Mouse (Mus musculus) liver, embryonic 14.5 days (tissue): ENCODE data around the gene Prex1. TPM values are rescaled to one million over a fixed set of nuclear protein-coding genes. Genes with fewer than 3 reads are reported as not detected.

ENCODE experiments used
- ATAC-seq: fragments of 200-750 bp; cut with Nextera tagmentation; 2 replicates; pipeline ENCODE4 v1.8.0; 2017; ENCODE audit warnings: moderate number of reproducible peaks, mild to moderate bottlenecking, moderate library complexity; ENCODE audit not compliant: insufficient read depth
- DNase-seq, 3 experiments: peaks; one replicate each; pipeline ENCODE4 v3.0.0-alpha.2; 2012 to 2013; ENCODE audit warnings: low read depth in 3 of 3, low spot score in 3 of 3
- H3K27ac ChIP-seq: fragments of 300-500 bp; sonication (generic); 2 replicates; pipeline ENCODE4 v1.5.1; 2014; ENCODE audit warnings: moderate library complexity, mild to moderate bottlenecking, control low read depth, inconsistent platforms
- H3K27me3 ChIP-seq: fragments of 300-500 bp; sonication (generic); 2 replicates; pipeline ENCODE4 v1.6.1; 2014; ENCODE audit warnings: mild to moderate bottlenecking, low read length, moderate library complexity; ENCODE audit not compliant: control insufficient read depth, insufficient read depth
- H3K36me3 ChIP-seq: fragments of 300-500 bp; sonication (generic); replicated peaks from 2 replicates; pipeline ENCODE4 v1.6.1; 2014; ENCODE audit warnings: low read depth; ENCODE audit not compliant: control insufficient read depth, insufficient read depth
- H3K4me1 ChIP-seq, 2 experiments: fragments of 200-500 bp in 1 of 2; fragments of 300-500 bp in 1 of 2; sonication (generic) in 1 of 2; replicated peaks; 2 replicates each; pipeline ENCODE4 v1.6.1; 2012 to 2014; ENCODE audit warnings: antibody characterized with exemption in 1 of 2, inconsistent platforms in 1 of 2, low read length in 1 of 2; ENCODE audit not compliant: control insufficient read depth in 2 of 2, insufficient read depth in 2 of 2
- H3K4me2 ChIP-seq: fragments of 300-500 bp; sonication (generic); 2 replicates; pipeline ENCODE4 v1.6.1; 2014; ENCODE audit warnings: low read depth, mild to moderate bottlenecking, control low read depth, moderate library complexity
- H3K4me3 ChIP-seq, 2 experiments: fragments of 200-500 bp in 1 of 2; fragments of 300-500 bp in 1 of 2; sonication (generic) in 1 of 2; 2 replicates each; pipeline ENCODE4 v1.5.1; 2012 to 2014; ENCODE audit warnings: low read depth in 2 of 2, low read length in 2 of 2, mild to moderate bottlenecking in 2 of 2, control low read depth in 1 of 2, inconsistent platforms in 1 of 2, moderate library complexity in 1 of 2; ENCODE audit not compliant: insufficient read depth in 1 of 2
- H3K9ac ChIP-seq: fragments of 300-500 bp; sonication (generic); replicated peaks from 2 replicates; pipeline ENCODE4 v1.6.1; 2014; ENCODE audit warnings: mild to moderate bottlenecking, control low read depth, moderate library complexity
- H3K9me3 ChIP-seq: fragments of 300-500 bp; sonication (generic); 2 replicates; pipeline ENCODE4 v1.6.1; 2016; ENCODE audit warnings: low read length, mixed read lengths; ENCODE audit not compliant: control insufficient read depth
- CTCF ChIP-seq: IDR thresholded peaks from 2 replicates; pipeline ENCODE4 v1.5.1; 2016; ENCODE audit warnings: antibody characterized with exemption, low read depth, control low read depth
- EP300 ChIP-seq: IDR thresholded peaks from 2 replicates; pipeline ENCODE4 v1.6.1; 2016; ENCODE audit warnings: antibody characterized with exemption, low read depth
- WGBS: fragments of 180-500 bp; shearing (Covaris S2); extraction: QIAGEN DNeasy Blood & Tissue Kit; methylation state at CpG from one replicate; pipeline ENCODE4 v1.1.7; 2014; ENCODE audit not compliant: insufficient replicate concordance; 5-methylcytosine and 5-hydroxymethylcytosine counted together
- polyA plus RNA-seq, 2 experiments: library from polyadenylated mRNA; depleted of rRNA in 1 of 2; stranded (reverse) in 1 of 2; unstranded in 1 of 2; fragments of >200 nt; fragmentation: Nextera tagmentation in 1 of 2; extraction: Ambion mirVana in 1 of 2; gene quantifications; 2 replicates each; pipeline versions ENCODE4 v1.2.1 to v1.2.3; 2012 to 2014

Prex1 gene
- polyA plus RNA-seq, 2 experiments: 9.2 to 10.0 TPM

GRCm38 (mm10) chr2:166555508-166555907 is 158.1 kb downstream of the Prex1 start:
- H3K4me3 ChIP-seq: no peak overlapping the region
- H3K27ac ChIP-seq: no peak overlapping the region
- DNase-seq (peak in 1 of 3 experiments; percentile 14), ATAC-seq (no peak)
- 24% methylated on average over 2 of the region's 2 CpGs for WGBS
- no peak overlapping the region for H3K4me2 ChIP-seq
- TF ChIP-seq EP300: no peak
- TF ChIP-seq CTCF: peak; percentile 70
- no peaks in the 10 kb centered on the region for H3K9me3 ChIP-seq
- H3K36me3 ChIP-seq: no peaks in the 10 kb centered on the region
- H3K4me1 ChIP-seq: peaks cover 0 to 4% of the 10 kb centered on the region in 2 experiments; a peak in 1 of 4 replicates
- H3K27me3 ChIP-seq: no peaks in the 10 kb centered on the region
- H3K9ac ChIP-seq: no peak overlapping the region

GRCm38 (mm10) chr2:166554169-166554505 is 159.5 kb downstream of the Prex1 start:
- Histone ChIP-seq H3K4me2 (peak overlapping the region; percentile 27), H3K4me1 (no peaks in the 10 kb centered on the region; a peak in 1 of 4 replicates), H3K4me3 (no peak overlapping the region), H3K9me3 (no peaks in the 10 kb centered on the region), H3K27ac (no peak overlapping the region), H3K9ac (no peak overlapping the region), H3K27me3 (no peaks in the 10 kb centered on the region), H3K36me3 (no peaks in the 10 kb centered on the region)
- no peak for DNase-seq
- WGBS: 69% methylated on average over 11 of the region's 11 CpGs
- TF ChIP-seq EP300 (no peak), CTCF (no peak)
- no peak for ATAC-seq

- Histone ChIP-seq H3K4me1 (no peaks in the 10 kb centered on the region; a peak in 1 of 4 replicates), H3K9ac (no peak overlapping the region), H3K27ac (no peak overlapping the region), H3K4me2 (peak overlapping the region; percentile 27), H3K4me3 (peak overlapping the region in 1 of 2 experiments; percentile 19; a peak in 1 of 4 replicates), H3K9me3 (no peaks in the 10 kb centered on the region), H3K36me3 (no peaks in the 10 kb centered on the region), H3K27me3 (no peaks in the 10 kb centered on the region)
- DNase-seq (peak; percentile 31 to 39 (median 38)), ATAC-seq (peak; percentile 79)
- WGBS: 15% methylated on average over 18 of the region's 18 CpGs
- TF ChIP-seq CTCF: no peak
- no peak for TF ChIP-seq EP300
Observed at GRCm38 (mm10) chr2:166553502-166554168, 160.0 kb downstream of the Prex1 start.

GRCm38 (mm10) chr2:166552657-166553056 is 161.0 kb downstream of the Prex1 start:
- Histone ChIP-seq H3K36me3 (no peaks in the 10 kb centered on the region), H3K9ac (no peak overlapping the region), H3K27ac (no peak overlapping the region), H3K27me3 (no peaks in the 10 kb centered on the region), H3K4me1 (no peaks in the 10 kb centered on the region; a peak in 1 of 4 replicates), H3K4me2 (no peak overlapping the region), H3K4me3 (no peak overlapping the region), H3K9me3 (no peaks in the 10 kb centered on the region)
- ATAC-seq (no peak), DNase-seq (no peak)
- no peak for TF ChIP-seq CTCF
- TF ChIP-seq EP300: no peak
- 55% methylated on average over 6 of the region's 6 CpGs for WGBS

GRCm38 (mm10) chr2:166551831-166552498 is 161.7 kb downstream of the Prex1 start:
- Histone ChIP-seq H3K4me1 (no peaks in the 10 kb centered on the region; a peak in 1 of 4 replicates), H3K36me3 (no peaks in the 10 kb centered on the region), H3K9ac (no peak overlapping the region), H3K4me3 (no peak overlapping the region), H3K9me3 (no peaks in the 10 kb centered on the region), H3K27ac (no peak overlapping the region), H3K27me3 (no peaks in the 10 kb centered on the region), H3K4me2 (no peak overlapping the region)
- no peak for DNase-seq
- 68% methylated on average over 15 of the region's 15 CpGs for WGBS
- TF ChIP-seq CTCF (no peak), EP300 (no peak)
- no peak for ATAC-seq
